12 mouse cellular contexts compared by ENCODE assay signal in genomic region chr2:131223569-131223968, GRCm38 (mm10). TPM values are rescaled to one million over a fixed set of nuclear protein-coding genes. Genes with fewer than 3 reads are reported as not detected.
DNase-seq lines count a peak whose midpoint lies in the region; ATAC-seq lines count a peak whose summit lies in the region.
"Had no signal": no experiment of that assay in that cellular context is flagged by ENCODE, and none has a peak within 500 bp of the region (broad histone marks: within the 10 kb centered on the region; RNA-seq: fewer than 3 reads in every experiment).

No protein-coding gene starts in this region.

- H3K4me1 ChIP-seq in kidney, embryonic 15.5 days = peaks cover 7% of the 10 kb centered on the region; the same call in 1 of the 2 replicates
- H3K4me1 ChIP-seq in intestine, embryonic 16.5 days (ENCODE audit: control insufficient read depth, insufficient read depth, low read length) = peaks cover 6% of the 10 kb centered on the region; the same call in 1 of the 2 replicates
- no peaks in the 10 kb centered on the region; the same call in 1 of the 2 replicates for H3K4me1 ChIP-seq in stomach, embryonic 15.5 days
- H3K4me1 ChIP-seq: midbrain, embryonic 10.5 days had no signal

- H3K27me3 ChIP-seq in kidney, embryonic 15.5 days = no peaks in the 10 kb centered on the region
- H3K27me3 ChIP-seq in intestine, embryonic 16.5 days (replicated peaks; ENCODE audit: control insufficient read depth, insufficient read depth, low read length) = no peaks in the 10 kb centered on the region
- no peaks in the 10 kb centered on the region for H3K27me3 ChIP-seq in stomach, embryonic 15.5 days (replicated peaks)

- H3K4me2 ChIP-seq in kidney, embryonic 15.5 days = no peak overlapping the region
- H3K4me2 ChIP-seq in intestine, embryonic 16.5 days (ENCODE audit: low read depth, low read length) = no peak overlapping the region
- H3K4me2 ChIP-seq in stomach, embryonic 15.5 days = no peak overlapping the region

- H3K9ac ChIP-seq in kidney, embryonic 15.5 days = no peak overlapping the region
- no peak overlapping the region for H3K9ac ChIP-seq in intestine, embryonic 16.5 days (ENCODE audit: low read depth, low read length)
- no peak overlapping the region for H3K9ac ChIP-seq in stomach, embryonic 15.5 days

- no peak for DNase-seq in kidney, adult 8-10 months
- DNase-seq in c-Kit-negative CD71-positive TER-119-positive erythroid progenitor cells, embryonic 14.5 days (ENCODE audit: low read depth, low spot score) = peak; percentile 65
- no peak for DNase-seq in embryo, embryonic 10 days (ENCODE audit: low spot score)
- DNase-seq: gastrocnemius, postnatal 10 days; kidney, postnatal 36 days; lung, adult 18-20 months had no signal

- H3K36me3 ChIP-seq in kidney, embryonic 15.5 days = no peaks in the 10 kb centered on the region
- no peaks in the 10 kb centered on the region for H3K36me3 ChIP-seq in intestine, embryonic 16.5 days (ENCODE audit: control insufficient read depth, insufficient read depth, low read length)
- H3K36me3 ChIP-seq in stomach, embryonic 15.5 days = no peaks in the 10 kb centered on the region
- H3K36me3 ChIP-seq: midbrain, embryonic 10.5 days had no signal

- H3K27ac ChIP-seq in kidney, embryonic 15.5 days = no peak overlapping the region
- no peak overlapping the region for H3K27ac ChIP-seq in intestine, embryonic 16.5 days (ENCODE audit: low read length)
- no peak overlapping the region for H3K27ac ChIP-seq in stomach, embryonic 15.5 days
- H3K27ac ChIP-seq: midbrain, embryonic 10.5 days had no signal

- H3K4me3 ChIP-seq in kidney, embryonic 15.5 days (replicated peaks) = no peak overlapping the region
- no peak overlapping the region for H3K4me3 ChIP-seq in intestine, embryonic 16.5 days (ENCODE audit: low read length)
- no peak overlapping the region for H3K4me3 ChIP-seq in stomach, embryonic 15.5 days (replicated peaks)
- H3K4me3 ChIP-seq: midbrain, embryonic 10.5 days had no signal

- no peaks in the 10 kb centered on the region for H3K9me3 ChIP-seq in kidney, embryonic 15.5 days (replicated peaks)
- H3K9me3 ChIP-seq in intestine, embryonic 16.5 days (ENCODE audit: control insufficient read depth, low read length) = no peaks in the 10 kb centered on the region
- no peaks in the 10 kb centered on the region for H3K9me3 ChIP-seq in stomach, embryonic 15.5 days
- H3K9me3 ChIP-seq: midbrain, embryonic 10.5 days had no signal

- 59% methylated on average over 1 of the region's 1 CpGs for WGBS in kidney, embryonic 15.5 days
- WGBS in intestine, embryonic 16.5 days = 67% methylated on average over 1 of the region's 1 CpGs
- WGBS in stomach, embryonic 15.5 days = 59% methylated on average over 1 of the region's 1 CpGs

- peak; percentile 73 for ATAC-seq in kidney, embryonic 15.5 days (replicated peaks; ENCODE audit: low FRiP score)
- 0 out of 2 replicates have a peak, but pooled peaks have one; percentile 22 for ATAC-seq in intestine, embryonic 16.5 days
- ATAC-seq in stomach, embryonic 15.5 days (ENCODE audit: insufficient read depth, low FRiP score, low read depth) = peak; percentile 94; the same call in 1 of the 2 replicates
- ATAC-seq in CD4-positive, CD25-positive, alpha-beta regulatory T cell, adult 4 months = no peak
- ATAC-seq: hindbrain, embryonic 16.5 days had no signal

RNA-seq across cellular contexts. Expression of gene Mavs, which starts 10.3 kb away (rescaled TPM):
- polyA plus RNA-seq in kidney, embryonic 15.5 days (2015; fragmentation: Nextera tagmentation; extraction: Ambion mirVana) = 27.8 and 30.2 TPM in 2 replicates
- 31.9 and 38.1 TPM in 2 replicates for polyA plus RNA-seq in intestine, embryonic 16.5 days (2015; fragmentation: Nextera tagmentation; extraction: Ambion mirVana)
- polyA plus RNA-seq in stomach, embryonic 15.5 days (2015; fragmentation: Nextera tagmentation; extraction: Ambion mirVana) = 19.6 and 20.5 TPM in 2 replicates
- 10 to 100 TPM; 22.5 to 34.2 TPM for polyA plus RNA-seq in CD4-positive, CD25-positive, alpha-beta regulatory T cell, adult 4 months (2017; shearing (Covaris generic))

RNA-seq across cellular contexts. Expression of gene Ap5s1, which starts 16.7 kb away (rescaled TPM):
- 25.6 TPM in 2 replicates for polyA plus RNA-seq in kidney, embryonic 15.5 days (2015; fragmentation: Nextera tagmentation; extraction: Ambion mirVana)
- 27.2 and 30.7 TPM in 2 replicates for polyA plus RNA-seq in intestine, embryonic 16.5 days (2015; fragmentation: Nextera tagmentation; extraction: Ambion mirVana)
- polyA plus RNA-seq in stomach, embryonic 15.5 days (2015; fragmentation: Nextera tagmentation; extraction: Ambion mirVana) = 23.2 and 23.7 TPM in 2 replicates
- 10 to 100 TPM; 23.8 to 28.5 TPM for polyA plus RNA-seq in CD4-positive, CD25-positive, alpha-beta regulatory T cell, adult 4 months (2017; shearing (Covaris generic))

RNA-seq across cellular contexts. Expression of gene Spef1, which starts 36.5 kb away (rescaled TPM):
- polyA plus RNA-seq in kidney, embryonic 15.5 days (2015; fragmentation: Nextera tagmentation; extraction: Ambion mirVana) = 3.2 and 3.6 TPM in 2 replicates
- polyA plus RNA-seq in intestine, embryonic 16.5 days (2015; fragmentation: Nextera tagmentation; extraction: Ambion mirVana) = 3.1 and 3.6 TPM in 2 replicates
- 5.7 TPM in 2 replicates for polyA plus RNA-seq in stomach, embryonic 15.5 days (2015; fragmentation: Nextera tagmentation; extraction: Ambion mirVana)
- polyA plus RNA-seq in CD4-positive, CD25-positive, alpha-beta regulatory T cell, adult 4 months (2017; shearing (Covaris generic)) = under 1 TPM; 0.34 to 0.79 TPM

RNA-seq across cellular contexts. Expression of gene Cdc25b, which starts 36.8 kb away (rescaled TPM):
- 62.1 and 71.5 TPM in 2 replicates for polyA plus RNA-seq in kidney, embryonic 15.5 days (2015; fragmentation: Nextera tagmentation; extraction: Ambion mirVana)
- 41.2 and 46.4 TPM in 2 replicates for polyA plus RNA-seq in intestine, embryonic 16.5 days (2015; fragmentation: Nextera tagmentation; extraction: Ambion mirVana)
- polyA plus RNA-seq in stomach, embryonic 15.5 days (2015; fragmentation: Nextera tagmentation; extraction: Ambion mirVana) = 57.6 and 62.6 TPM in 2 replicates
- polyA plus RNA-seq in CD4-positive, CD25-positive, alpha-beta regulatory T cell, adult 4 months (2017; shearing (Covaris generic)) = 10 to 100 TPM; 49.8 to 63.9 TPM

RNA-seq across cellular contexts. Expression of gene Pank2, which starts 38.7 kb away (rescaled TPM):
- 38.3 and 39.0 TPM in 2 replicates for polyA plus RNA-seq in kidney, embryonic 15.5 days (2015; fragmentation: Nextera tagmentation; extraction: Ambion mirVana)
- polyA plus RNA-seq in intestine, embryonic 16.5 days (2015; fragmentation: Nextera tagmentation; extraction: Ambion mirVana) = 20.4 and 25.6 TPM in 2 replicates
- 35.6 and 39.5 TPM in 2 replicates for polyA plus RNA-seq in stomach, embryonic 15.5 days (2015; fragmentation: Nextera tagmentation; extraction: Ambion mirVana)
- 10 to 100 TPM in 1 of 2 experiments, 1 to 10 TPM in 1; 7.7 to 12.0 TPM for polyA plus RNA-seq in CD4-positive, CD25-positive, alpha-beta regulatory T cell, adult 4 months (2017; shearing (Covaris generic))
